Comparison of ENCODE assay signal across 18 mouse cellular contexts in the genomic region with DNA sequence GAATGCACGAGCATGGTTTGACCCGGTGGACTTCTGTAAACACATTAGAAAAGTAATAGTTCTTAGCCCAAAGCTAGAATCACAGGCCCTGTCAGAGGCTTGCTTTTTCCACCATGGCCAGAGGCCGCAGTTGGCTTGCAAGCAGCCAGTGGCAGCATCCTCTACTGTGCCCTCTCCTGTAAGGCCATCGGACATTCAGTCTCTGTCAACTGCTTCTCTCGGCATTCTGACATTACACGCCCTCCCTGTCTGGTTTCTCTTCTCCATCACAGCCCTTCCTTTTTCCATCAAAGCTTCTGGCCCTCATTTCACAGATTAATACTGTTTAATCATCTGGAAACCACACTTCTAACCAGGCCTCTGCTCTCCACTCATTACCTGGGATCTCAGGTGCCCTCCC.
A peak's percentile ranks its signal among the peaks of the same experiment; 100 is the strongest.
DNase-seq lines count a peak whose midpoint lies in the region; ATAC-seq lines count a peak whose summit lies in the region.
"Had no signal": no experiment of that assay in that cellular context is flagged by ENCODE, and none has a peak within 500 bp of the region (broad histone marks: within the 10 kb centered on the region; RNA-seq: fewer than 3 reads in every experiment).

No protein-coding gene starts in this region.

- no peaks in the 10 kb centered on the region for H3K36me3 ChIP-seq in lung, embryonic 15.5 days

- H3K4me3 ChIP-seq in lung, embryonic 15.5 days = no peak overlapping the region
- H3K4me3 ChIP-seq: embryonic facial prominence, embryonic 15.5 days; erythroblast, embryonic 14.5 days; forebrain, embryonic 10.5 days; gastrocnemius, adult 2 months had no signal

- 0 out of 2 replicates have a peak, but pooled peaks cover 1% of the 10 kb centered on the region for H3K27me3 ChIP-seq in lung, embryonic 15.5 days
- H3K27me3 ChIP-seq: embryonic facial prominence, embryonic 15.5 days had no signal

- peaks cover 21% of the 10 kb centered on the region for H3K4me1 ChIP-seq in lung, embryonic 15.5 days

- no peaks in the 10 kb centered on the region for H3K9me3 ChIP-seq in lung, embryonic 15.5 days
- H3K9me3 ChIP-seq: embryonic facial prominence, embryonic 15.5 days; forebrain, embryonic 10.5 days had no signal

- H3K27ac ChIP-seq in lung, embryonic 15.5 days = peak overlapping the region; percentile 25
- H3K27ac ChIP-seq: embryonic facial prominence, embryonic 15.5 days; forebrain, embryonic 10.5 days; gastrocnemius, adult 2 months; hindbrain, embryonic 14.5 days had no signal

- ATAC-seq in lung, embryonic 15.5 days (ENCODE audit: borderline replicate concordance, extremely low read depth, low FRiP score, low TSS enrichment) = no peak
- ATAC-seq in granulocyte monocyte progenitor cell, adult 5-6 weeks (replicated peaks; ENCODE audit: poor library complexity, severe bottlenecking) = 0 out of 2 replicates have a peak, but pooled peaks have one; percentile 9
- ATAC-seq: forebrain, embryonic 14.5 days; inflammation-experienced regulatory T-cells, adult 6 months; intestine, postnatal 0 days had no signal

- 58% methylated on average over 6 of the region's 6 CpGs for WGBS in lung, embryonic 15.5 days

- H3K4me2 ChIP-seq in lung, embryonic 15.5 days = no peak overlapping the region
- H3K4me2 ChIP-seq: embryonic facial prominence, embryonic 15.5 days; hindbrain, embryonic 14.5 days had no signal

- no peak overlapping the region for H3K9ac ChIP-seq in lung, embryonic 15.5 days
- H3K9ac ChIP-seq: embryonic facial prominence, embryonic 15.5 days; hindbrain, embryonic 14.5 days had no signal

- DNase-seq in cerebellum, postnatal 14 days = peak; percentile 27 to 60
- no peak for DNase-seq in cerebellum, adult 9-10 months
- DNase-seq in lung, postnatal 14 days = no peak
- DNase-seq in thymus, postnatal 0 days (ENCODE audit: low spot score) = no peak
- DNase-seq: adrenal gland, adult 2 months; adrenal gland, postnatal 36 days; gastrocnemius, adult 2 months; gastrocnemius, postnatal 25 days; heart, postnatal 4 days had no signal

Comparison
In these comparisons a context has a peak if more than half of its experiments do, and no peak if none do; other contexts are left out.
1. DNase-seq: peak in cerebellum, postnatal 14 days (2 of 2); none in cerebellum, adult 9-10 months (single experiment), lung, postnatal 14 days (single experiment) and thymus, postnatal 0 days (single experiment).